Mouse (Mus musculus) hindbrain, embryonic 16.5 days (tissue): ENCODE data around the gene Cyp46a1. TPM values are rescaled to one million over a fixed set of nuclear protein-coding genes. Genes with fewer than 3 reads are reported as not detected.

Experiments used
- ATAC-seq: fragments of 200-750 bp; cut with Nextera tagmentation; 2 replicates; pipeline ENCODE4 v1.8.0; 2017; ENCODE audit warnings: moderate TSS enrichment, moderate library complexity
- H3K27ac ChIP-seq: fragments of 300-500 bp; sonication (generic); 2 replicates; pipeline ENCODE4 v1.5.1; 2014; ENCODE audit warnings: low read depth, mild to moderate bottlenecking, control low read depth, low read length, moderate library complexity
- H3K27me3 ChIP-seq: fragments of 300-500 bp; sonication (generic); replicated peaks from 2 replicates; pipeline ENCODE4 v1.6.1; 2014; ENCODE audit warnings: low read length; ENCODE audit not compliant: control insufficient read depth, insufficient read depth
- H3K36me3 ChIP-seq: fragments of 300-500 bp; sonication (generic); 2 replicates; pipeline ENCODE4 v1.6.1; 2014; ENCODE audit warnings: mild to moderate bottlenecking, low read length, moderate library complexity, mixed read lengths; ENCODE audit not compliant: control insufficient read depth, insufficient read depth
- H3K4me1 ChIP-seq: fragments of 300-500 bp; sonication (generic); 2 replicates; pipeline ENCODE4 v1.6.1; 2014; ENCODE audit warnings: low read depth, low read length; ENCODE audit not compliant: control insufficient read depth, insufficient read depth
- H3K4me2 ChIP-seq: fragments of 300-500 bp; sonication (generic); 2 replicates; pipeline ENCODE4 v1.6.1; 2014; ENCODE audit warnings: mild to moderate bottlenecking, low read length, control low read depth, moderate library complexity
- H3K4me3 ChIP-seq: fragments of 300-500 bp; sonication (generic); 2 replicates; pipeline ENCODE4 v1.5.1; 2014; ENCODE audit warnings: mild to moderate bottlenecking, low read length, control low read depth, moderate library complexity
- H3K9ac ChIP-seq: fragments of 300-500 bp; sonication (generic); 2 replicates; pipeline ENCODE4 v1.6.1; 2014; ENCODE audit warnings: low read depth, mild to moderate bottlenecking, control low read depth, low read length, moderate library complexity
- H3K9me3 ChIP-seq: fragments of 300-500 bp; sonication (generic); 2 replicates; pipeline ENCODE4 v1.6.1; 2014; ENCODE audit warnings: mild to moderate bottlenecking, low read length, moderate library complexity; ENCODE audit not compliant: control insufficient read depth
- WGBS: fragments of 180-500 bp; shearing (Covaris S2); extraction: QIAGEN DNeasy Blood & Tissue Kit; methylation state at CpG from one replicate; pipeline ENCODE4 v1.1.7; 2014; 5-methylcytosine and 5-hydroxymethylcytosine counted together
- polyA plus RNA-seq: library from polyadenylated mRNA; unstranded; fragments of >200 nt; fragmentation: Nextera tagmentation; extraction: Ambion mirVana; gene quantifications from 2 replicates; pipeline ENCODE4 v1.2.1, GENCODE M21; 2015

Gene Cyp46a1
- polyA plus RNA-seq, 1 experiment from 2014 or later: 40.1 TPM

GRCm38 (mm10) chr12:108348151-108348550 is 14.0 kb downstream of the Cyp46a1 start:
- no peak overlapping the region for H3K9ac ChIP-seq
- no peak for ATAC-seq
- no peak overlapping the region for H3K4me2 ChIP-seq
- no peak overlapping the region for H3K27ac ChIP-seq
- 89% methylated on average over 8 of the region's 8 CpGs for WGBS
- no peaks in the 10 kb centered on the region; the same call in 1 of the 2 replicates for H3K27me3 ChIP-seq
- H3K4me3 ChIP-seq: no peak overlapping the region
- H3K9me3 ChIP-seq: no peaks in the 10 kb centered on the region
- H3K36me3 ChIP-seq: no peaks in the 10 kb centered on the region
- H3K4me1 ChIP-seq: peaks cover 6% of the 10 kb centered on the region; the same call in 1 of the 2 replicates

- Histone ChIP-seq H3K9ac (no peak overlapping the region), H3K4me2 (no peak overlapping the region), H3K27ac (no peak overlapping the region), H3K9me3 (no peaks in the 10 kb centered on the region), H3K4me3 (no peak overlapping the region), H3K27me3 (peaks cover 2% of the 10 kb centered on the region; the same call in 1 of the 2 replicates), H3K4me1 (peaks cover 6% of the 10 kb centered on the region; the same call in 1 of the 2 replicates), H3K36me3 (no peaks in the 10 kb centered on the region)
- ATAC-seq: no peak
- 61% methylated on average over 5 of the region's 5 CpGs for WGBS
Observed at GRCm38 (mm10) chr12:108349026-108349425, 14.8 kb downstream of the Cyp46a1 start.

GRCm38 (mm10) chr12:108350931-108351330 is 16.8 kb downstream of the Cyp46a1 start:
- Histone ChIP-seq H3K27ac (no peak overlapping the region), H3K36me3 (no peaks in the 10 kb centered on the region), H3K4me1 (peaks cover 6% of the 10 kb centered on the region; the same call in 1 of the 2 replicates), H3K9me3 (no peaks in the 10 kb centered on the region), H3K4me3 (no peak overlapping the region), H3K27me3 (peaks cover 2% of the 10 kb centered on the region; the same call in 1 of the 2 replicates), H3K9ac (no peak overlapping the region), H3K4me2 (no peak overlapping the region)
- WGBS: 82% methylated on average over 10 of the region's 10 CpGs
- ATAC-seq: no peak

- Histone ChIP-seq H3K9ac (peak overlapping the region; percentile 54), H3K4me1 (peaks cover 6% of the 10 kb centered on the region; the same call in 1 of the 2 replicates), H3K27ac (no peak overlapping the region), H3K9me3 (no peaks in the 10 kb centered on the region), H3K4me3 (peak overlapping the region; percentile 28), H3K4me2 (peak overlapping the region; percentile 54), H3K36me3 (no peaks in the 10 kb centered on the region), H3K27me3 (peaks cover 2% of the 10 kb centered on the region; the same call in 1 of the 2 replicates)
- WGBS: 12% methylated on average over 33 of the region's 35 CpGs
- 0 out of 2 replicates have a peak, but pooled peaks have one; percentile 21 for ATAC-seq
Observed at GRCm38 (mm10) chr12:108352371-108353136, 18.4 kb downstream of the Cyp46a1 start.

- Histone ChIP-seq H3K4me2 (no peak overlapping the region), H3K9me3 (no peaks in the 10 kb centered on the region), H3K4me1 (peaks cover 6% of the 10 kb centered on the region; the same call in 1 of the 2 replicates), H3K4me3 (no peak overlapping the region), H3K9ac (no peak overlapping the region), H3K27ac (no peak overlapping the region), H3K36me3 (no peaks in the 10 kb centered on the region), H3K27me3 (peaks cover 2% of the 10 kb centered on the region; the same call in 1 of the 2 replicates)
- ATAC-seq: peak; percentile 32; the same call in 1 of the 2 replicates
- 81% methylated on average over 2 of the region's 2 CpGs for WGBS
Observed at GRCm38 (mm10) chr12:108354284-108354683, 20.1 kb downstream of the Cyp46a1 start.

GRCm38 (mm10) chr12:108355271-108355670 is 21.1 kb downstream of the Cyp46a1 start:
- Histone ChIP-seq H3K27me3 (peaks cover 2% of the 10 kb centered on the region; the same call in 1 of the 2 replicates), H3K4me2 (no peak overlapping the region), H3K9ac (no peak overlapping the region), H3K4me1 (peaks cover 6% of the 10 kb centered on the region; the same call in 1 of the 2 replicates), H3K9me3 (no peaks in the 10 kb centered on the region), H3K4me3 (no peak overlapping the region), H3K27ac (no peak overlapping the region), H3K36me3 (no peaks in the 10 kb centered on the region)
- no peak for ATAC-seq
- WGBS: 75% methylated on average over 1 of the region's 1 CpGs

- no peak for ATAC-seq
- Histone ChIP-seq H3K36me3 (no peaks in the 10 kb centered on the region), H3K4me1 (peaks cover 6% of the 10 kb centered on the region; the same call in 1 of the 2 replicates), H3K27me3 (peaks cover 2% of the 10 kb centered on the region; the same call in 1 of the 2 replicates), H3K4me2 (no peak overlapping the region), H3K9ac (no peak overlapping the region), H3K4me3 (no peak overlapping the region), H3K9me3 (no peaks in the 10 kb centered on the region), H3K27ac (no peak overlapping the region)
Observed at GRCm38 (mm10) chr12:108355986-108356385, 21.8 kb downstream of the Cyp46a1 start.

GRCm38 (mm10) chr12:108363796-108364195 is 29.6 kb downstream of the Cyp46a1 start:
- Histone ChIP-seq H3K27me3 (no peaks in the 10 kb centered on the region), H3K9ac (0 out of 2 replicates have a peak overlapping the region, but pooled peaks have one; percentile 46), H3K36me3 (no peaks in the 10 kb centered on the region), H3K4me3 (no peak overlapping the region), H3K4me1 (no peaks in the 10 kb centered on the region), H3K4me2 (no peak overlapping the region), H3K27ac (no peak overlapping the region), H3K9me3 (no peaks in the 10 kb centered on the region)
- peak; percentile 85 for ATAC-seq
- WGBS: 3% methylated on average over 5 of the region's 5 CpGs

GRCm38 (mm10) chr12:108365340-108365739 is 31.2 kb downstream of the Cyp46a1 start:
- H3K4me2 ChIP-seq: no peak overlapping the region
- ATAC-seq: 0 out of 2 replicates have a peak, but pooled peaks have one; percentile 26
- WGBS: 21% methylated on average over 3 of the region's 3 CpGs
- H3K27ac ChIP-seq: no peak overlapping the region
- no peaks in the 10 kb centered on the region for H3K27me3 ChIP-seq
- no peaks in the 10 kb centered on the region for H3K9me3 ChIP-seq
- no peak overlapping the region for H3K9ac ChIP-seq
- no peaks in the 10 kb centered on the region for H3K4me1 ChIP-seq
- H3K4me3 ChIP-seq: no peak overlapping the region
- H3K36me3 ChIP-seq: no peaks in the 10 kb centered on the region
